Mouse (Mus musculus) embryonic fibroblast, embryonic 13.5 days (primary cell): Measurements from ENCODE around the gene Bckdhb.

ENCODE experiments used
- CTCF ChIP-seq: IDR thresholded peaks from 2 replicates; pipeline ENCODE4 v1.5.1; 2011; ENCODE audit warnings: mild to moderate bottlenecking, control low read depth, low read length, moderate library complexity, borderline replicate concordance; ENCODE audit not compliant: insufficient read depth
- POLR2A ChIP-seq: IDR thresholded peaks from 2 replicates; pipeline ENCODE4 v1.6.1; 2011; ENCODE audit warnings: low read depth, mild to moderate bottlenecking, control low read depth, low read length, moderate library complexity

DNA sequence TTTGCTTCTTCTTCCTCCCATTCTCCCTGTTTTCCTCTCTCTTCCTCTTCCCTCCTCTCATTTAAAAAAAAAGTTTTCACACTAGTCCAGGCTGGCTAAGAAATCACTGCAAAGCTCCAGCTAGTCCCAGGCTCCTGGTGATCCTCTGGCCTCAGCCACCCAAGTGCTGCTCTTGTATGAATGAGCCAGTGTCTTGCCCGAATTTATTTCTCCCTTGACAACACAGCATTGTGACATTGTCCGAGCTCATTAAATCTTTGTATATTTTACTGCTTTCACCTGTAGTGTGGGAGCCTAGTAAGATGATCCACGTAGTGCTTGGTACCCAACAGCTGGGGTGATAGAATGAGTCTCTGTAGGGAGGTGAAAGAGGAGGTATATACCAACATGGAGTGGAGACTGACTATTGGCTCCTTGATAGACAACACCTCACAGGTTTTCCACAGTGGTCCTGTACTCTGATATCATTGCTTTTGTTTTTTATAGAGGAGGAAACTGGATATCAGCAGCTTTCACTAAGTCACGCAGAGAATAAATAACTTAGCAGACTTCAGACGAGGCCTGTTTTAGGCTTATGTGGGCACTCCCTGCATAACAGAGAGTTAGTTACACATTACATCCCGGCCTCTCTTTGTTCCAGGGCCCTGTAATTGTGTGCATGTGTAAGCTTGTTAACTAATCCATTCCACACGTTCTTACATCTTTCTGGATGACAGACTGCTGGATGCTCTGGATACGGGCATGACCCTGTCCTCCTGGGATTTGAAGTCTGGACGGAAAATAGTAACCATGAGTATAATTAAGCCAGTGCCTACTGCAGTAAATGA is 15.8 kb downstream of the Bckdhb start:
- TF ChIP-seq CTCF (no peak), POLR2A (no peak)
